Mouse (Mus musculus) embryonic stem cell, embryonic (primary cell): ENCODE data around the gene A230072I06Rik.

Source experiments
- CTCF ChIA-PET, 4 experiments: fragments of 300-600 bp in 2 of 4; fragments of 350-600 bp in 2 of 4; sonication (Branson Sonifier 250); formaldehyde crosslinking; loops; one replicate each; lab custom pipeline; 2022; ENCODE audit warnings: inconsistent platforms in 2 of 4; lab: Charles Lee
- POLR2A ChIA-PET, 4 experiments: fragments of 300-600 bp in 2 of 4; fragments of 350-600 bp in 2 of 4; sonication (Branson Sonifier 250); formaldehyde crosslinking; loops; one replicate each; lab custom pipeline; 2022; ENCODE audit warnings: antibody characterized with exemption in 4 of 4, inconsistent platforms in 1 of 4; lab: Charles Lee

Gene A230072I06Rik

GRCm38 (mm10) chr8:12278663-12279312 is at the start of gene A230072I06Rik:
TSS of gene A230072I06Rik (plus strand) at chr8:12278819.
- ChIA-PET POLR2A (interaction anchor here in 1 of 4 experiments (1.4 kb wide), 1 partner anchor 44 kb away, joined by 3 read pairs; no protein-coding TSS in a partner anchor), CTCF (interaction anchor here in 1 of 4 experiments (1.2 kb wide), 1 partner anchor 13 kb away, joined by 4 read pairs; no protein-coding TSS in a partner anchor)

GRCm38 (mm10) chr8:12234039-12234438 is 44.6 kb upstream of the A230072I06Rik start:
- POLR2A ChIA-PET: interaction anchor here in 1 of 4 experiments (1.0 kb wide), 1 partner anchor 269 kb away, joined by 3 read pairs; no protein-coding TSS in a partner anchor
- CTCF ChIA-PET: no interaction called here

GRCm38 (mm10) chr8:12238775-12239174 is 39.8 kb upstream of the A230072I06Rik start:
- POLR2A ChIA-PET: interaction anchor here in 1 of 4 experiments (0.5 kb wide), 1 partner anchor 12 kb away, joined by 4 read pairs; no protein-coding TSS in a partner anchor
- CTCF ChIA-PET: no interaction called here

GRCm38 (mm10) chr8:12240143-12240542 is 38.5 kb upstream of the A230072I06Rik start:
- CTCF ChIA-PET: interaction anchor here in 1 of 4 experiments (1.3 kb wide), 1 partner anchor 48 kb away, joined by 3 read pairs; no protein-coding TSS in a partner anchor
- POLR2A ChIA-PET: interaction anchor here in 2 of 4 experiments (0.6 to 1.6 kb wide), 4 partner anchors 18 to 164 kb away, joined by 3 to 5 read pairs (median 3); no protein-coding TSS in a partner anchor

GRCm38 (mm10) chr8:12243746-12244145 is 34.9 kb upstream of the A230072I06Rik start:
- ChIA-PET POLR2A (interaction anchor here in 1 of 4 experiments (0.6 kb wide), 1 partner anchor 14 kb away, joined by 3 read pairs; no protein-coding TSS in a partner anchor), CTCF (no interaction called here)

GRCm38 (mm10) chr8:12259890-12260289 is 18.7 kb upstream of the A230072I06Rik start:
- ChIA-PET POLR2A (no interaction called here), CTCF (interaction anchor here in 1 of 4 experiments (0.6 kb wide), 1 partner anchor 317 kb away, joined by 4 read pairs; no protein-coding TSS in a partner anchor)

- CTCF ChIA-PET: no interaction called here
- POLR2A ChIA-PET: interaction anchor here in 1 of 4 experiments (1.4 kb wide), 1 partner anchor 20 kb away, joined by 3 read pairs; no protein-coding TSS in a partner anchor
These were observed 18.1 kb upstream of the A230072I06Rik start for GRCm38 (mm10) chr8:12260476-12261029.

- CTCF ChIA-PET: interaction anchor here in 1 of 4 experiments (1.0 kb wide), 1 partner anchor 69 kb away, joined by 3 read pairs; no protein-coding TSS in a partner anchor
These were observed 17.1 kb upstream of the A230072I06Rik start for GRCm38 (mm10) chr8:12261556-12261955.

GRCm38 (mm10) chr8:12264996-12265395 is 13.6 kb upstream of the A230072I06Rik start:
- ChIA-PET CTCF (no interaction called here), POLR2A (interaction anchor here in 1 of 4 experiments (0.7 kb wide), 1 partner anchor 279 kb away, joined by 3 read pairs; no protein-coding TSS in a partner anchor)

More at GRCm38 (mm10) chr8:12261556-12261955, 17.1 kb upstream of the A230072I06Rik start:
- POLR2A ChIA-PET: interaction anchor here in 1 of 4 experiments (1.4 kb wide), 1 partner anchor 21 kb away, joined by 3 read pairs; no protein-coding TSS in a partner anchor

- ChIA-PET POLR2A (interaction anchor here in 1 of 4 experiments (1.0 kb wide), 1 partner anchor 30 kb away, joined by 3 read pairs; no protein-coding TSS in a partner anchor), CTCF (no interaction called here)
These were observed 10.8 kb upstream of the A230072I06Rik start for GRCm38 (mm10) chr8:12267863-12268262.

GRCm38 (mm10) chr8:12268306-12268829 is 10.3 kb upstream of the A230072I06Rik start:
- ChIA-PET POLR2A (interaction anchor here in 2 of 4 experiments (0.6 to 1.0 kb wide), 2 partner anchors 29 to 111 kb away, joined by 3 read pairs; no protein-coding TSS in a partner anchor), CTCF (interaction anchor here in 1 of 4 experiments (0.6 kb wide), 1 partner anchor 9 kb away, joined by 3 read pairs; no protein-coding TSS in a partner anchor)

- ChIA-PET CTCF (interaction anchor here in 1 of 4 experiments (1.2 kb wide), 1 partner anchor 14 kb away, joined by 4 read pairs; no protein-coding TSS in a partner anchor), POLR2A (interaction anchor here in 1 of 4 experiments (1.4 kb wide), 1 partner anchor 43 kb away, joined by 3 read pairs; no protein-coding TSS in a partner anchor)
These were observed 1.0 kb downstream of the A230072I06Rik start for GRCm38 (mm10) chr8:12279482-12280192.

GRCm38 (mm10) chr8:12282128-12282527 is 3.5 kb downstream of the A230072I06Rik start:
- POLR2A ChIA-PET: interaction anchor here in 1 of 4 experiments (1.3 kb wide), 1 partner anchor 358 kb away, joined by 3 read pairs; no protein-coding TSS in a partner anchor

GRCm38 (mm10) chr8:12290551-12290950 is 11.9 kb downstream of the A230072I06Rik start:
- CTCF ChIA-PET: interaction anchor here in 1 of 4 experiments (0.9 kb wide), 1 partner anchor 271 kb away, joined by 4 read pairs; no protein-coding TSS in a partner anchor
- POLR2A ChIA-PET: no interaction called here

More at GRCm38 (mm10) chr8:12282128-12282527, 3.5 kb downstream of the A230072I06Rik start:
- CTCF ChIA-PET: interaction anchor here in 1 of 4 experiments (1.2 kb wide), 1 partner anchor 90 kb away, joined by 4 read pairs; no protein-coding TSS in a partner anchor

- CTCF ChIA-PET: interaction anchor here in 1 of 4 experiments (1.0 kb wide), 1 partner anchor 356 kb away, joined by 3 read pairs; no protein-coding TSS in a partner anchor
- POLR2A ChIA-PET: interaction anchor here in 1 of 4 experiments (1.0 kb wide), 1 partner anchor 30 kb away, joined by 3 read pairs; no protein-coding TSS in a partner anchor
These were observed 19.8 kb downstream of the A230072I06Rik start for GRCm38 (mm10) chr8:12298326-12298950.

- POLR2A ChIA-PET: interaction anchor here in 2 of 4 experiments (0.5 to 1.6 kb wide), 3 partner anchors 55 to 120 kb away, joined by 3 read pairs; no protein-coding TSS in a partner anchor
- CTCF ChIA-PET: interaction anchor here in 2 of 4 experiments (0.8 to 1.3 kb wide), 2 partner anchors 259 to 359 kb away, joined by 3 to 8 read pairs; no protein-coding TSS in a partner anchor
These were observed 23.4 kb downstream of the A230072I06Rik start for GRCm38 (mm10) chr8:12301998-12302397.
